Mouse (Mus musculus): ENCODE data around the gene Foxp3.

Foxp3 gene

GRCm38 (mm10) chrX:7573176-7574086, at the start of gene Foxp3:
Foxp3 (plus strand) TSS chrX:7573644.
- DNase-seq (ENCODE audit: extremely low read depth, insufficient read length, low spot score), result peak; percentile 39

GRCm38 (mm10) chrX:7524961-7525360, 48.5 kb upstream of the Foxp3 start:
- no peak for DNase-seq (ENCODE audit: extremely low read depth, insufficient read length, low spot score)

- no peak for DNase-seq (ENCODE audit: extremely low read depth, insufficient read length, low spot score)
Measured at GRCm38 (mm10) chrX:7553474-7553873, 20.0 kb upstream of the Foxp3 start.

GRCm38 (mm10) chrX:7563076-7563475, 10.4 kb upstream of the Foxp3 start:
- DNase-seq (ENCODE audit: extremely low read depth, insufficient read length, low spot score), result no peak

GRCm38 (mm10) chrX:7566352-7566751, 7.1 kb upstream of the Foxp3 start:
- DNase-seq (ENCODE audit: extremely low read depth, insufficient read length, low spot score), result no peak

- no peak for DNase-seq (ENCODE audit: extremely low read depth, insufficient read length, low spot score)
Measured at GRCm38 (mm10) chrX:7567491-7567890, 6.0 kb upstream of the Foxp3 start.

- DNase-seq (ENCODE audit: extremely low read depth, insufficient read length, low spot score), result no peak
Measured at GRCm38 (mm10) chrX:7570481-7571175, 2.8 kb upstream of the Foxp3 start.

- no peak for DNase-seq (ENCODE audit: extremely low read depth, insufficient read length, low spot score)
Measured at GRCm38 (mm10) chrX:7571565-7572136, 1.8 kb upstream of the Foxp3 start.

GRCm38 (mm10) chrX:7572466-7572865, 978 bp upstream of the Foxp3 start:
- no peak for DNase-seq (ENCODE audit: extremely low read depth, insufficient read length, low spot score)

- DNase-seq (ENCODE audit: extremely low read depth, insufficient read length, low spot score), result peak; percentile 86
Measured at GRCm38 (mm10) chrX:7574087-7574884, 842 bp downstream of the Foxp3 start, which contains the start of gene Ppp1r3f. Ppp1r3f (minus strand) TSS chrX:7574283.

GRCm38 (mm10) chrX:7574885-7575231, 1.4 kb downstream of the Foxp3 start:
- DNase-seq (ENCODE audit: extremely low read depth, insufficient read length, low spot score), result no peak

- DNase-seq (ENCODE audit: extremely low read depth, insufficient read length, low spot score), result no peak
Measured at GRCm38 (mm10) chrX:7581151-7581550, 7.7 kb downstream of the Foxp3 start.

- DNase-seq (ENCODE audit: extremely low read depth, insufficient read length, low spot score), result no peak
Measured at GRCm38 (mm10) chrX:7583881-7584280, 10.4 kb downstream of the Foxp3 start.

GRCm38 (mm10) chrX:7586356-7586755, 12.9 kb downstream of the Foxp3 start:
- no peak for DNase-seq (ENCODE audit: extremely low read depth, insufficient read length, low spot score)

- no peak for DNase-seq (ENCODE audit: extremely low read depth, insufficient read length, low spot score)
Measured at GRCm38 (mm10) chrX:7595371-7595770, 21.9 kb downstream of the Foxp3 start.

- DNase-seq (ENCODE audit: extremely low read depth, insufficient read length, low spot score), result no peak
Measured at GRCm38 (mm10) chrX:7604004-7604403, 30.6 kb downstream of the Foxp3 start.

GRCm38 (mm10) chrX:7604879-7605574, 31.6 kb downstream of the Foxp3 start, which contains the start of gene Ccdc22:
Ccdc22 (minus strand) TSS chrX:7605517.
- DNase-seq (ENCODE audit: extremely low read depth, insufficient read length, low spot score), result peak; percentile 86

- no peak for DNase-seq (ENCODE audit: extremely low read depth, insufficient read length, low spot score)
Measured at GRCm38 (mm10) chrX:7605575-7605941, 32.1 kb downstream of the Foxp3 start.

GRCm38 (mm10) chrX:7606783-7607182, 33.3 kb downstream of the Foxp3 start, which contains the start of gene Cacna1f:
Cacna1f (plus strand) TSS chrX:7607083.
- no peak for DNase-seq (ENCODE audit: extremely low read depth, insufficient read length, low spot score)

GRCm38 (mm10) chrX:7610035-7610434, 36.6 kb downstream of the Foxp3 start:
- DNase-seq (ENCODE audit: extremely low read depth, insufficient read length, low spot score), result no peak
